In genomic region chr1:106240116-106240685, GRCm38 (mm10) we compare ENCODE assay signal across 11 mouse cellular contexts.
DNase-seq lines count a peak whose midpoint lies in the region; ATAC-seq lines count a peak whose summit lies in the region.
"Had no signal": no experiment of that assay in that cellular context is flagged by ENCODE, and none has a peak within 500 bp of the region (broad histone marks: within the 10 kb centered on the region; RNA-seq: fewer than 3 reads in every experiment).

No protein-coding gene starts in this region.

- peak; percentile 36; the same call in 1 of the 2 replicates for ATAC-seq in frontal cortex, adult (ENCODE audit: low TSS enrichment)
- ATAC-seq: intestine, postnatal 0 days had no signal

- intact Hi-C loops in left cerebral cortex, postnatal 4 days (cut with DNase I) = no loop called here
- intact Hi-C loops in left cerebral cortex, postnatal 14 days (cut with DNase I) = loop anchor here (5.0 kb wide), 1 partner anchor 68 kb away; the partner anchor contains the start of gene Phlpp1

- peak; percentile 33 to 38 for DNase-seq in cerebellum, adult 18-20 months
- no peak for DNase-seq in cerebellum, postnatal 36 days
- no peak for DNase-seq in frontal cortex, postnatal 36 days (ENCODE audit: low spot score in 2 of 2)
- DNase-seq in left cerebral cortex, postnatal 4 days = peak; percentile 72
- no peak for DNase-seq in left cerebral cortex, postnatal 14 days (ENCODE audit: low spot score in 2 of 2)
- DNase-seq in cerebellum, postnatal 25 days = peak; percentile 48 to 56
- DNase-seq in kidney, postnatal 10 days = no peak
- DNase-seq: heart, postnatal 4 days; right cerebral cortex, postnatal 14 days had no signal

Comparison
In these comparisons a context has a peak if more than half of its experiments do, and no peak if none do; other contexts are left out.
1. DNase-seq: peak in cerebellum, adult 18-20 months (2 of 2), left cerebral cortex, postnatal 4 days (single experiment) and cerebellum, postnatal 25 days (2 of 2); none in cerebellum, postnatal 36 days (0 of 2), frontal cortex, postnatal 36 days (0 of 2), left cerebral cortex, postnatal 14 days (0 of 2) and kidney, postnatal 10 days (single experiment).